ENCODE assay signal across 18 mouse cellular contexts in the genomic region with DNA sequence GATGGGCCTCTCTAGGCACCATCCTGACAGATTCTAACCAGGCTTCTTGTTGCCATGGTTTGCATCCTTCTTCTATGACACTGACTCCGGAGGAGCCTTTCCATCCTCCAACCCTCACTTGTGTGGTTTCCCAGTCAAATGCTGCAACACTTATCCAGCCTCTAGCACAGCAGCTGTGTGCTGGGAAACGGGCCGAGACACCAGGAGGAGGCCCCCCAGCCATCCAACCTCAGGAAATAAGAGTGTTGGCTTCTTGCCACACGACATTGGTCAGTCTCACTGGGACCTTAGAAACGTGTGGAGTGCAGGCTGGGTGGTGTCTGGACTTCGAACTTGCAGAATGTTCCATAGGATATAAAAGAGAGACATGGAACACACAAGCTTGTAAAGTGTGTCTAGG.
A peak's percentile ranks its signal among the peaks of the same experiment; 100 is the strongest.
DNase-seq lines count a peak whose midpoint lies in the region; ATAC-seq and TF ChIP-seq lines count a peak whose summit lies in the region.
"Had no signal": no experiment of that assay in that cellular context is flagged by ENCODE, and none has a peak within 500 bp of the region (broad histone marks: within the 10 kb centered on the region; RNA-seq: fewer than 3 reads in every experiment).

No protein-coding gene starts in this region.

- no peaks in the 10 kb centered on the region for H3K27me3 ChIP-seq in heart, adult 2 months (ENCODE audit: control insufficient read depth, insufficient read depth, low read length)
- H3K27me3 ChIP-seq in heart, embryonic 10.5 days (ENCODE audit: insufficient read depth, poor library complexity, severe bottlenecking): no peaks in the 10 kb centered on the region
- no peaks in the 10 kb centered on the region for H3K27me3 ChIP-seq in lung, embryonic 15.5 days
- H3K27me3 ChIP-seq in heart, embryonic 16.5 days (ENCODE audit: control insufficient read depth, insufficient read depth, low read length): no peaks in the 10 kb centered on the region
- H3K27me3 ChIP-seq in limb, embryonic 14.5 days (ENCODE audit: control insufficient read depth, insufficient read depth, low read length): no peaks in the 10 kb centered on the region
- H3K27me3 ChIP-seq in liver, embryonic 12.5 days (replicated peaks): no peaks in the 10 kb centered on the region
- H3K27me3 ChIP-seq: embryonic facial prominence, embryonic 13.5 days; heart, embryonic 13.5 days; neural tube, embryonic 13.5 days had no signal

- H3K79me2 ChIP-seq in heart, adult 2 months (replicated peaks; ENCODE audit: control insufficient read depth, insufficient read depth, low read length): no peaks in the 10 kb centered on the region

- H3K4me3 ChIP-seq in heart, adult 2 months: no peak overlapping the region
- H3K4me3 ChIP-seq in heart, embryonic 10.5 days: no peak overlapping the region
- no peak overlapping the region for H3K4me3 ChIP-seq in lung, embryonic 15.5 days
- no peak overlapping the region for H3K4me3 ChIP-seq in heart, embryonic 16.5 days (ENCODE audit: low read length)
- H3K4me3 ChIP-seq in limb, embryonic 14.5 days (replicated peaks; ENCODE audit: low read length): no peak overlapping the region
- H3K4me3 ChIP-seq in liver, embryonic 12.5 days: no peak overlapping the region
- H3K4me3 ChIP-seq: embryonic facial prominence, embryonic 13.5 days; forebrain, embryonic 10.5 days; heart, embryonic 13.5 days; neural tube, embryonic 13.5 days had no signal

- no peak overlapping the region for H3K9ac ChIP-seq in heart, adult 2 months (ENCODE audit: low read depth, low read length)
- no peak overlapping the region for H3K9ac ChIP-seq in lung, embryonic 15.5 days
- H3K9ac ChIP-seq in heart, embryonic 16.5 days (ENCODE audit: low read length): no peak overlapping the region
- no peak overlapping the region for H3K9ac ChIP-seq in limb, embryonic 14.5 days (ENCODE audit: low read depth, low read length, severe bottlenecking)
- no peak overlapping the region for H3K9ac ChIP-seq in liver, embryonic 12.5 days
- H3K9ac ChIP-seq: embryonic facial prominence, embryonic 13.5 days; heart, embryonic 13.5 days; liver, embryonic 14.5 days; neural tube, embryonic 13.5 days had no signal

- no peaks in the 10 kb centered on the region; the same call in 1 of the 2 replicates for H3K4me1 ChIP-seq in heart, adult 2 months (ENCODE audit: control insufficient read depth, insufficient read depth, low read length)
- no peaks in the 10 kb centered on the region for H3K4me1 ChIP-seq in heart, embryonic 10.5 days
- H3K4me1 ChIP-seq in lung, embryonic 15.5 days: no peaks in the 10 kb centered on the region
- no peaks in the 10 kb centered on the region for H3K4me1 ChIP-seq in heart, embryonic 16.5 days (ENCODE audit: control insufficient read depth, insufficient read depth, low read length)
- H3K4me1 ChIP-seq in limb, embryonic 14.5 days (ENCODE audit: control insufficient read depth, insufficient read depth, low read length): no peaks in the 10 kb centered on the region
- no peaks in the 10 kb centered on the region for H3K4me1 ChIP-seq in liver, embryonic 12.5 days
- H3K4me1 ChIP-seq: embryonic facial prominence, embryonic 13.5 days; heart, embryonic 13.5 days; neural tube, embryonic 13.5 days had no signal

- intact Hi-C loops in heart, adult 2 months (cut with DNase I): no loop called here

- DNase-seq in heart, adult 2 months: peak; percentile 48 to 54
- DNase-seq in heart, embryonic 10.5 days (ENCODE audit: low spot score): no peak
- no peak for DNase-seq in lung, postnatal 25 days (ENCODE audit: low spot score)
- DNase-seq in limb, embryonic 14.5 days (ENCODE audit: low spot score): peak; percentile 44
- no peak for DNase-seq in frontal cortex, postnatal 36 days (ENCODE audit: low spot score in 2 of 2)
- DNase-seq: adrenal gland, adult 2 months; cerebellum, adult 11 months; layer of hippocampus, adult 9-11 months had no signal

- no peak for TF ChIP-seq EP300 in heart, adult 2 months (IDR thresholded peaks at IDR 0.05; ENCODE audit: insufficient read depth, low read depth, low read length)

- WGBS in heart, adult 2 months: 38% methylated on average over 6 of the region's 6 CpGs
- 67% methylated on average over 6 of the region's 6 CpGs for WGBS in heart, embryonic 10.5 days
- 54% methylated on average over 6 of the region's 6 CpGs for WGBS in lung, embryonic 15.5 days
- WGBS in heart, embryonic 16.5 days: 61% methylated on average over 6 of the region's 6 CpGs
- 61% methylated on average over 6 of the region's 6 CpGs for WGBS in limb, embryonic 14.5 days
- 60% methylated on average over 6 of the region's 6 CpGs for WGBS in liver, embryonic 12.5 days (ENCODE audit: insufficient replicate concordance)

- H3K36me3 ChIP-seq in heart, adult 2 months (ENCODE audit: control insufficient read depth, insufficient read depth, low read length): no peaks in the 10 kb centered on the region
- H3K36me3 ChIP-seq in heart, embryonic 10.5 days: no peaks in the 10 kb centered on the region
- H3K36me3 ChIP-seq in lung, embryonic 15.5 days: no peaks in the 10 kb centered on the region
- H3K36me3 ChIP-seq in heart, embryonic 16.5 days (ENCODE audit: control insufficient read depth, insufficient read depth): no peaks in the 10 kb centered on the region
- no peaks in the 10 kb centered on the region for H3K36me3 ChIP-seq in limb, embryonic 14.5 days (ENCODE audit: control insufficient read depth, insufficient read depth, low read length)
- H3K36me3 ChIP-seq in liver, embryonic 12.5 days: no peaks in the 10 kb centered on the region
- H3K36me3 ChIP-seq: embryonic facial prominence, embryonic 13.5 days; forebrain, embryonic 10.5 days; G1E; heart, embryonic 13.5 days; neural tube, embryonic 13.5 days had no signal

- H3K27ac ChIP-seq in heart, adult 2 months: no peak overlapping the region
- no peak overlapping the region for H3K27ac ChIP-seq in heart, embryonic 10.5 days
- no peak overlapping the region for H3K27ac ChIP-seq in lung, embryonic 15.5 days
- no peak overlapping the region for H3K27ac ChIP-seq in heart, embryonic 16.5 days (ENCODE audit: low read length)
- no peak overlapping the region for H3K27ac ChIP-seq in limb, embryonic 14.5 days (replicated peaks; ENCODE audit: low read depth, low read length)
- H3K27ac ChIP-seq in liver, embryonic 12.5 days: no peak overlapping the region
- H3K27ac ChIP-seq: embryonic facial prominence, embryonic 13.5 days; forebrain, embryonic 10.5 days; heart, embryonic 13.5 days; liver, embryonic 14.5 days; neural tube, embryonic 13.5 days had no signal

- no peaks in the 10 kb centered on the region for H3K9me3 ChIP-seq in heart, embryonic 10.5 days
- H3K9me3 ChIP-seq in lung, embryonic 15.5 days: no peaks in the 10 kb centered on the region
- H3K9me3 ChIP-seq in heart, embryonic 16.5 days (replicated peaks; ENCODE audit: control insufficient read depth, low read length): no peaks in the 10 kb centered on the region
- H3K9me3 ChIP-seq in limb, embryonic 14.5 days (ENCODE audit: control insufficient read depth, low read length): no peaks in the 10 kb centered on the region
- no peaks in the 10 kb centered on the region for H3K9me3 ChIP-seq in liver, embryonic 12.5 days (replicated peaks)
- H3K9me3 ChIP-seq: embryonic facial prominence, embryonic 13.5 days; forebrain, embryonic 10.5 days; G1E; heart, embryonic 13.5 days; neural tube, embryonic 13.5 days had no signal

- TF ChIP-seq CTCF in heart, adult 2 months (IDR thresholded peaks at IDR 0.05): no peak

- TF ChIP-seq POLR2A in heart, adult 2 months (IDR thresholded peaks at IDR 0.05; ENCODE audit: insufficient read depth, low read depth, low read length): no peak
- no peak for TF ChIP-seq POLR2A in limb, embryonic 14.5 days (IDR thresholded peaks at IDR 0.05; ENCODE audit: borderline replicate concordance, extremely low read depth, insufficient read depth, insufficient read length)

- ATAC-seq in lung, embryonic 15.5 days (ENCODE audit: borderline replicate concordance, extremely low read depth, low FRiP score, low TSS enrichment): peak; percentile 46; the same call in 1 of the 2 replicates
- ATAC-seq in heart, embryonic 16.5 days (replicated peaks; ENCODE audit: extremely low read depth, insufficient read depth, low FRiP score): peak; percentile 58; the same call in 1 of the 2 replicates
- ATAC-seq in limb, embryonic 14.5 days (ENCODE audit: low FRiP score, low read depth): no peak
- no peak for ATAC-seq in liver, embryonic 12.5 days
- ATAC-seq: hindbrain, embryonic 16.5 days had no signal

- no peak overlapping the region for H3K4me2 ChIP-seq in lung, embryonic 15.5 days
- no peak overlapping the region for H3K4me2 ChIP-seq in heart, embryonic 16.5 days (ENCODE audit: low read depth, low read length)
- no peak overlapping the region for H3K4me2 ChIP-seq in limb, embryonic 14.5 days (replicated peaks; ENCODE audit: low read depth, low read length, severe bottlenecking)
- H3K4me2 ChIP-seq in liver, embryonic 12.5 days: no peak overlapping the region
- H3K4me2 ChIP-seq: embryonic facial prominence, embryonic 13.5 days; heart, embryonic 13.5 days; neural tube, embryonic 13.5 days had no signal

Comparison
In these comparisons a context has a peak if more than half of its experiments do, and no peak if none do; other contexts are left out.
1. DNase-seq: peak in heart, adult 2 months (2 of 2) and limb, embryonic 14.5 days (single experiment); none in heart, embryonic 10.5 days (single experiment), lung, postnatal 25 days (single experiment) and frontal cortex, postnatal 36 days (0 of 2).
2. ATAC-seq: peak in lung, embryonic 15.5 days (single experiment) and heart, embryonic 16.5 days (single experiment); none in limb, embryonic 14.5 days (single experiment) and liver, embryonic 12.5 days (single experiment).